Mouse (Mus musculus) lung, adult 2 months (tissue): Measurements from ENCODE around the gene C2cd4c. TPM values are rescaled to one million over a fixed set of nuclear protein-coding genes. Genes with fewer than 3 reads are reported as not detected.

ENCODE experiments used
- DNase-seq: peaks from one replicate; pipeline ENCODE4 v3.0.0; 2022
- H3K4me1 ChIP-seq: fragments of 200-500 bp; 2 replicates; pipeline ENCODE4 v1.6.1; 2011; ENCODE audit warnings: low read length; ENCODE audit not compliant: control insufficient read depth, insufficient read depth
- H3K4me3 ChIP-seq: fragments of 200-500 bp; replicated peaks from 2 replicates; pipeline ENCODE3; 2011; ENCODE audit warnings: low read depth, mild to moderate bottlenecking, control low read depth, low read length; ENCODE audit errors: extremely low read depth
- CTCF ChIP-seq: fragments of 200-500 bp; IDR thresholded peaks from 2 replicates; pipeline ENCODE4 v1.5.1; 2011; ENCODE audit warnings: mild to moderate bottlenecking, low read length, control low read depth; ENCODE audit not compliant: insufficient read depth
- POLR2A ChIP-seq: fragments of 200-500 bp; IDR thresholded peaks from 2 replicates; pipeline ENCODE4 v1.6.1; 2011; ENCODE audit warnings: low read depth, mild to moderate bottlenecking, control low read depth, low read length, borderline replicate concordance; ENCODE audit errors: extremely low read depth
- WGBS: fragments of 180-500 bp; shearing (Covaris S2); methylation state at CpG from one replicate; pipeline ENCODE4 v1.1.7; 2018; 5-methylcytosine and 5-hydroxymethylcytosine counted together
- polyA plus RNA-seq: library from polyadenylated mRNA; depleted of rRNA; stranded (reverse); fragments of >200 nt; gene quantifications from 2 replicates; pipeline ENCODE4 v1.2.3, GENCODE M21; 2012

Gene C2cd4c
- polyA plus RNA-seq, 1 experiment = not detected

DNA sequence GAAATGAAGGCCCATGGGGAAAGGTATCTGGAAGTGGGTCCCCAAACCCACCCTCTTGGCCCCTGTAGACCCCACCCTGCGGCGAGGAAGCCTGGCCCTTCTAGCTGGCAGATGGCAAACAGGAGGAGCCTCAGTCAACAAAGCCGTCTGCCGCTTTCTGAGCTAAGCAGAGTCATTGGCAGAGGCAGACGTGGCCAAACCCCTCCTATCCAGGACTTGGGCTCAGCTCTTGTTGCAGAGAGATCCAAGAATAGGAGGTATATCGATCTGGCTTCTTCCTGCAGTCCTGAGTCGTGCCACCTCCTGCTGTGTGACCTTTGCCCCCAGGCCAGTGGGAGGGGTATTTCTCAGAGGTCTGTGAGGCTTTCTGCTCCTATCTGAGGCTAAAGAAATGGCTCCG, 2.0 kb upstream of the C2cd4c start:
- H3K4me3 ChIP-seq = no peak overlapping the region
- peaks cover 5% of the 10 kb centered on the region; the same call in 1 of the 2 replicates for H3K4me1 ChIP-seq
- TF ChIP-seq POLR2A (no peak), CTCF (no peak)
- 13% methylated on average over 8 of the region's 8 CpGs for WGBS
- no peak for DNase-seq

DNA sequence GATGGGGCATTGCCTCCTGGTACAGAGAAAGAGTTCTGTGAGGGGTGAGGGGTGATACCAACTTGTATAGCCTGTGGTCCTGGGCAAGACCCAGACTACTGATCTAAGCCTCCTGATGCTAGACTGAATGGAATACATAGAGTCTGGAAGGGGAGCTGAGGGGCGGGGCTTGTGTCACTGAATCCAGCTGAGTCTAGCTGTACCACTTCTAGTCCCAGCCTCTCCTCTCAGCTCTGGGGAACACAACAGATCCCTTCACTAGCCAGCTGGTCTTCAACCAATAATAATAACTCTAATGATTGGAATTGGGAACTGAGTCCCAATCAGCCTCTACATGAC, 449 bp upstream of the C2cd4c start:
- WGBS = 96% methylated on average over 1 of the region's 1 CpGs
- H3K4me1 ChIP-seq = peaks cover 5% of the 10 kb centered on the region; the same call in 1 of the 2 replicates
- TF ChIP-seq POLR2A (no peak), CTCF (no peak)
- no peak for DNase-seq
- no peak overlapping the region for H3K4me3 ChIP-seq

DNA sequence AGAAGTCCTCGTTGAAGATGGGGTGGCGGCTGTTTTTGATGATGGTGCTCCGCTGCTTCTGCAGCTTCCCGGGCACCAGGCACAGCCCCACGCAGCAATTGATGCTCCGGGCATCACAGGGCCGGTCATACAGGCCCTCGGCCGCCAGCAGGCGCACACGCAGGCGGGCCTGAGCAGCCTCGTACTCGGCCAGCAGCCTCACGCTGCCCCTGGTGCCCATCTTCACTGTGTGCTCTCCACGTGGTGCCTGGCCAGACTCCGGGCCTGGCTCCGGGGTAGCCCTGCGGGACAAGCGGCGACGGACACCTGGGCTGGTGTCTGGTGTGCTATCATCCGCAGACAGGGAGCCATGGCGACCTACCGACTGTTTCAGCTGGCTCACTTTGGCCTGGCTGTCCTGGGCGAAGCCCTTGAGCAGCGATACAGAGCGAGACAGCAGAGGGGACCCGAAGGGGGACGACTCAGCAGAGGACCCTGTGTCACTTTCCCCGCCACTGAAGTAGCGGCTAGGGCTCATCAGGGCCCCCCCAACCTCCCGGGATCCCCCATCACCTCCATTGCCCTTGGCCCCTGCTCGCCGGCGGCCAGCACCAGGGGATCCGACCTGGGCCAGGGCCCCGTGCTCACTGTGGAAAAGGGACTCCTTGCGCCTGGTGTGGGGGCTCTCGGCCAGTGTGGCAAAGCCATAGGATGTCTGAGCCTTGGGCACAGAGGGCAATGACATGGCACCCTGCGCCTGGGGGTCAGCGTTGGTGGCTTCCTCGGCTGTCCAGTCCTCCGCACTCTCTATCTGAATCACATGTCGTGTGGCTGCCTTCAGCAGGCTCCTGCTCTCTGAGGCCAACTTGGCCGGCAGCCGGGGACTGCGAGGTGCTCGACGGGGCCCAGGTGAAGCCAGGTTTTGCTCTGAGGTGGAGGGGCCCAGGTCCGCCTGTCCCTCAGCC, 1.4 kb downstream of the C2cd4c start:
- 13% methylated on average over 51 of the region's 51 CpGs for WGBS
- TF ChIP-seq CTCF (no peak), POLR2A (no peak)
- Histone ChIP-seq H3K4me3 (no peak overlapping the region), H3K4me1 (peaks cover 5% of the 10 kb centered on the region; the same call in 1 of the 2 replicates)
- no peak for DNase-seq

DNA sequence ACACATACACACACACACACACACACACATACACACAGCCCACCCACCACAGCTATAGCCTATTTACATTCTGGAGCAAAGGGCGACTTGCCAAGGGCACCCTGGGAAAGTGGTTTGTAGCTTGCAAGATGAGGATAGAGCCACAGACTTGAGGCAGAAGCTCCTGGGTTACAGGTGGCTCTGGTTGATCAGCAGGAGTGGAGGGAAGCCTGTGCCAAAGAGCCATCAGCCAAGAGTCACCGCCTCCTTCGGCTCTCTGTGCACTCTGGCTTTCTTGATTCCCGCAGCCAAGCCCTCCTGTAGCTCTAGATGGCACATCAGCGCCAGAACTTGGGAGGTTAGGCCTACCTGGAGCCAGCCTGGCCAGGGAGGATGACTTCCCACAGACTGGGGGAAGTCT, 2.5 kb downstream of the C2cd4c start:
- 37% methylated on average over 5 of the region's 5 CpGs for WGBS

DNA sequence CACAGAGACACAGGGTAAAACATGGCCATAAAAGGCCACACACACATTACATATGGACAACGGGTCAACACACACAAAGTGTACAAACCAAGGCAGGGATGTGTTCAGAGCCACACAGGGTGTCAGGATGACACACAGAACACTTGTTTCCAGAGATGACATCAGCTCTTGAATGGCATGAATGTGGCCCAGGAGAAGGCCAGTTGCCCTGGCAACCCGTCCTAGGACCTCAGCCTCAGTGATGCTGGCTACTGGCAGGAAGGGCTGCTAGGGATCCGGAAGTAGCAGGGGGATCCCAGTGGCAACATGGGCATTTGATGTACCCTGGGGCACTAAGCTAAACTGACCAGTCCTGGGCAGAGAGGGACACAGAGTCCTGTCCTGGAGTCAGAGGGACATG, 4.5 kb downstream of the C2cd4c start:
- Histone ChIP-seq H3K4me3 (no peak overlapping the region), H3K4me1 (peaks cover 5% of the 10 kb centered on the region; the same call in 1 of the 2 replicates)
- WGBS = 78% methylated on average over 3 of the region's 3 CpGs
- no peak for DNase-seq
- no peak for TF ChIP-seq POLR2A
- TF ChIP-seq CTCF = no peak

More for the DNA sequence above, 2.5 kb downstream of the C2cd4c start:
- DNase-seq = no peak
- Histone ChIP-seq H3K4me1 (peaks cover 5% of the 10 kb centered on the region; the same call in 1 of the 2 replicates), H3K4me3 (no peak overlapping the region)
- TF ChIP-seq CTCF (no peak), POLR2A (no peak)

DNA sequence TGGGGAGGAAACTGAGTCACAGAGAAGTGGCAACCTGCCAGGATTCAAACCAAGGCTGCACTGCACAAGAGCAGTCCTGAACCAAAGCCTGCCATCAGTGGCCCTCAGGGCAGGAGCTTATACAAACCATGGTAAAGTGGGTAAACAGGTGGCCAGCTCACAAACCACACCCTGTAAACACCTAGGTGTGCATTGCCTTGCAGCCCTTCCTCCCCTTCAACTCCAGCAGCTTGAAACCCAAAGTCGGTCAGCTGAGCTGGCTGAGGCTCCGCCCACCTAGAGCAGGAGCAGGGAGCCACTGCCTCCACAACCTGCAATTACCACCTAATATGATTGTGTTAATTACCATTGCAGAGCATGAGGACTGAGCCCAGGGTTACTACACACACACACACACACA, 5.9 kb downstream of the C2cd4c start:
- no peak for TF ChIP-seq POLR2A
- no peak for TF ChIP-seq CTCF
- Histone ChIP-seq H3K4me1 (no peaks in the 10 kb centered on the region), H3K4me3 (no peak overlapping the region)
- 40% methylated on average over 2 of the region's 2 CpGs for WGBS
- DNase-seq = no peak

DNA sequence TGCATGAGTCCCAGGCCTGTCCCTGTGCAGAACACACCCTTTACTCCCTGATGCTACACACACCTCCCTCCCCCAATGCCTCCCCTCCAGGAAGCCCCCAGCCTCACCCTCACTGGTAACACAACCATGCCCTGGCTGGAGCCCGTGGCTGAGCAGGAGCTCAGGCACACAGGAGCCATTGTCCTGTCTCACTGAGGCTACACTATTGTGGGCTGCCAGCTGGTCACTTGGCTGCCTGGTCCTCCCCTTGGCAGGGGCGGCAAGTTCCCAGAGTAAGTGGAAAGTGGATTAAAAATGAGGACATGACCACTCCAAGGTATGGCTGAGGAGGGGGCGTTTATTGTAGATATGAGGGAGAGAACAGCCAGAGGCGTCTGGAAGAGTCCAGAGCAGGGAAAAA, 7.3 kb downstream of the C2cd4c start:
- Histone ChIP-seq H3K4me3 (no peak overlapping the region), H3K4me1 (no peaks in the 10 kb centered on the region)
- TF ChIP-seq POLR2A (no peak), CTCF (no peak)
- WGBS = 56% methylated on average over 4 of the region's 4 CpGs
- DNase-seq = no peak

DNA sequence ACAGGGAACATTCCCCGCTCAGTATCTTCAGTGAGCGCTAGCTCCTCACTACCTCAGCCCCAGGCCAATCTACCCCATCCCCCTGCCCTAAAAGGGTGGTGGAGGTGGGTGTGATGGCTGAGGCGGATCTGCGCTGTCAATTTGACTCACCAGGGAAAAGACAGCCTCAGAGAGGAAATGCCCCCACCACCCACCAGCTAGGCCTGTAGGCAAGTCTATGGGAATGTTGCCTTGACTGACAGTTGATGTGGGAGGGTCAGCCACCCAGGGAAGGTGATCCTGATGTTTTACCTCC, 15.9 kb downstream of the C2cd4c start:
- 71% methylated on average over 4 of the region's 4 CpGs for WGBS
- no peak for DNase-seq
- no peaks in the 10 kb centered on the region for H3K4me1 ChIP-seq
- no peak for TF ChIP-seq POLR2A
- H3K4me3 ChIP-seq = no peak overlapping the region

DNA sequence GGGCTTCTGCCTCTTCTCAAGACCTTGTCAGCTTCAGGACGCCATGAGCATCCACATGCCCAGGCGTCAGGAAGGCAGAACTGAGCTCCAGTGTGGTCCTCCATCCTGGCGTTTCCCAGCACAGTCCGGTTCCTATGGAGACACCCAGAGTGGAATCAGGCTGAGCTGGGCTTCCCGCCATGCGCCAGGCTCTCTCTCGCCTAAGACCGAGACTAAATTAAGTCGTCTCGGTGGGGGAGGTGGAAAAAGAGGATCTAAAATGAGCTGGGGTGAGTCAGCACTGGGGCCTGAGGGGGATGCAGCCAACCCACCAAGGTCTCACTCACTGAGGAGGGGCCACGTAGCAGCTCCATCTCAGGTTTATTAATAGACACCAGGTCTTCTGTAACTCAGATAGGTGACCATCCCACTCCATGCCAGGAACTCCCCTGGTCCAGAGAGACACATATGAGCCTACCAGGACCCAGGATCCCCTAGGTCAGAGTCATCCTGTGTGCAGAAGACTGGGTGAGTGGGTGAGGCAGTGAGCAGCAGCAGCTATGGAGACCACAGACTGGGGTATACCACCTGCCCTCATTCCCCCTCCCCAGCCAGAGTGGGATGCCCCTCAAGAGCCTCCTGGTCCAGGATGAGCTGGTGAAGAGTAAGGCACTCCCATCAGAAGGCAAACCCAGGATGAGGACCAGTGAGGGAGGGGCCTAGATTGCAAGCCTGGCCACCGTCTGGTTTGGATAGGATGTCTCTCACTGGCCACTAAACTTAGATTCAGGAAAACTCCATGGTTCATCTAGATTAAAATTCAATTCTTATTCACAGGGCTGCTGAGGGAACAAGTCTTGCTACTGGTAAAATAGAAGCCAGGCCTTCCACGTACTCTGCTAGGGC, 16.5 kb downstream of the C2cd4c start:
- Histone ChIP-seq H3K4me1 (no peaks in the 10 kb centered on the region), H3K4me3 (no peak overlapping the region)
- DNase-seq = no peak
- 36% methylated on average over 13 of the region's 13 CpGs for WGBS
- TF ChIP-seq POLR2A (no peak), CTCF (no peak)
